Mouse (Mus musculus) right cerebral cortex, postnatal 25 days (tissue): Measurements from ENCODE around the gene Tmbim4.

Experiments used
- DNase-seq: peaks from one replicate; pipeline ENCODE4 v3.0.0; 2022

The Tmbim4 gene

GRCm38 (mm10) chr10:120246994-120247750 is 45.8 kb downstream of the Tmbim4 start:
- peak; percentile 20 for DNase-seq

GRCm38 (mm10) chr10:120250911-120251683 is 49.7 kb downstream of the Tmbim4 start:
- DNase-seq = no peak

- no peak for DNase-seq
Observed at GRCm38 (mm10) chr10:120251791-120252190, 50.4 kb downstream of the Tmbim4 start.

- DNase-seq = no peak
Observed at GRCm38 (mm10) chr10:120252800-120253199, 51.4 kb downstream of the Tmbim4 start.

GRCm38 (mm10) chr10:120257231-120257630 is 55.8 kb downstream of the Tmbim4 start:
- DNase-seq = peak; percentile 49

GRCm38 (mm10) chr10:120267790-120268189 is 66.4 kb downstream of the Tmbim4 start:
- no peak for DNase-seq

GRCm38 (mm10) chr10:120269946-120270345 is 68.6 kb downstream of the Tmbim4 start:
- DNase-seq = no peak

GRCm38 (mm10) chr10:120270777-120271176 is 69.4 kb downstream of the Tmbim4 start:
- no peak for DNase-seq

- DNase-seq = no peak
Observed at GRCm38 (mm10) chr10:120271318-120271717, 69.9 kb downstream of the Tmbim4 start.

- no peak for DNase-seq
Observed at GRCm38 (mm10) chr10:120271879-120272269, 70.5 kb downstream of the Tmbim4 start.

GRCm38 (mm10) chr10:120272270-120272883 is 71.0 kb downstream of the Tmbim4 start:
- DNase-seq = no peak

GRCm38 (mm10) chr10:120273335-120273734 is 71.9 kb downstream of the Tmbim4 start:
- DNase-seq = no peak
